ENCODE assay signal across 8 mouse cellular contexts in the genomic region with DNA sequence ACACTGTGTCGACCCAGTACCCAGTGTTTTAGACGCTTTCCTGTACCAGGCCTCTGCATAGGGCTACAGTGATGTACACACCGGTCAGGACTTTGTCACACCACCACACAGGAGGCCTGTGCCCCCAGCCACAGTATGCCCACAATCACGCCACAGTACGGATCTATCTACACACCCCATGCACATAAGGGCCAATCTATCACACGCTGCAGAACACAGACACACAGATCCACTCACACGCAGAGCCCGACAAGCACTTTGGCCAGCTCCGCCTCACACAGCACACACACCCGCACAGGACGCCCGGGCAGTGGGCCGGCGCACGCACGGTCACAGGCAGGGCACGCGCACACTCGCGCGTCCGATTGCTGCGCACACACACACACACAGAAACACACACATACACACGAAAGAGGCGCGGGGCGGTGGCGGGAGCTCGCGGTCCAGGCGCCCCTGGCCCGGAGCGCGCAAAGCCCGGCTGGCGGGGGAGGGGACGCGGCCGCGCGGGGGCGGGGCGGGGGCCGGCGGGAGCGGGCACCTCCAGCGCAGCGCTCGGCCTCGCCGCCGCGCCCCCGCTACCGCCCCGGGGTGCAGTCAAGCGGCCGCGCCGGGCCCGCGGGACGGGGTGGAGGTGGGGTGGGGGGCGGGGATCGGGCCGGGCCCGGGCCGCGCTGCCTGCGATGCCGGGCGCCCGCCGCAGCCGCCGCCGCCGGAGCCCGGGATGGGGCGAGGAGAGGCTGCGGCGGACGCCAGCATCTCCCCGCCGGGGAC. TPM values are rescaled to one million over a fixed set of nuclear protein-coding genes. Genes with fewer than 3 reads are reported as not detected.
A peak's percentile ranks its signal among the peaks of the same experiment; 100 is the strongest.
DNase-seq lines count a peak whose midpoint lies in the region; ATAC-seq and TF ChIP-seq lines count a peak whose summit lies in the region.

Gene Mgat3 (plus strand): TSS at position 721 of the 771 bp plus-strand sequence.

- TF ChIP-seq POLR2A in embryonic fibroblast, embryonic 13.5 days (IDR thresholded peaks at IDR 0.05; ENCODE audit: low read depth, low read length): peak; percentile 39; the same call in 1 of the 2 replicates

- 3% methylated on average over 41 of the region's 85 CpGs for WGBS in intestine, embryonic 16.5 days
- 5% methylated on average over 85 of the region's 85 CpGs for WGBS in limb, embryonic 10.5 days

- H3K4me3 ChIP-seq in embryonic fibroblast, embryonic 13.5 days (ENCODE audit: insufficient read depth, low read length): peak within 1 kb of the TSS; percentile 61
- peak within 1 kb of the TSS; percentile 80 for H3K4me3 ChIP-seq in intestine, embryonic 16.5 days (ENCODE audit: low read length)
- peak within 1 kb of the TSS; percentile 93 for H3K4me3 ChIP-seq in limb, embryonic 10.5 days

- H3K27ac ChIP-seq in embryonic fibroblast, embryonic 13.5 days (ENCODE audit: insufficient read depth, low read length): no peak within 1 kb of the TSS
- peak within 1 kb of the TSS; percentile 65 for H3K27ac ChIP-seq in intestine, embryonic 16.5 days (ENCODE audit: low read length)
- peak within 1 kb of the TSS; percentile 96 for H3K27ac ChIP-seq in limb, embryonic 10.5 days

- 0 out of 2 replicates have a peak, but pooled peaks cover 2% of the 10 kb centered on the region for H3K4me1 ChIP-seq in embryonic fibroblast, embryonic 13.5 days (ENCODE audit: control insufficient read depth, insufficient read depth, low read length)
- peaks cover 31% of the 10 kb centered on the region for H3K4me1 ChIP-seq in intestine, embryonic 16.5 days (ENCODE audit: control insufficient read depth, insufficient read depth, low read length)
- peaks cover 51% of the 10 kb centered on the region for H3K4me1 ChIP-seq in limb, embryonic 10.5 days

- DNase-seq in gastrocnemius, postnatal 10 days: peak; percentile 47
- no peak for DNase-seq in gastrocnemius, postnatal 4 days (ENCODE audit: low spot score in 2 of 2)
- peak; percentile 45 for DNase-seq in adrenal gland, postnatal 25 days
- peak; percentile 75 for DNase-seq in limb, embryonic 10.5 days (ENCODE audit: low spot score)
- peak; percentile 26 for DNase-seq in naive thymus-derived CD4-positive, alpha-beta T cell, adult 2 months (ENCODE audit: low read depth)
- DNase-seq in spleen, adult 18-20 months: no peak

- H3K4me2 ChIP-seq in intestine, embryonic 16.5 days (ENCODE audit: low read depth, low read length): peak within 1 kb of the TSS; percentile 97

- no peak for TF ChIP-seq CTCF in embryonic fibroblast, embryonic 13.5 days (IDR thresholded peaks at IDR 0.05; ENCODE audit: borderline replicate concordance, insufficient read depth, low read length)

- H3K9ac ChIP-seq in intestine, embryonic 16.5 days (ENCODE audit: low read depth, low read length): peak within 1 kb of the TSS; percentile 91

- H3K9me3 ChIP-seq in intestine, embryonic 16.5 days (ENCODE audit: control insufficient read depth, low read length): no peaks in the 10 kb centered on the region
- no peaks in the 10 kb centered on the region for H3K9me3 ChIP-seq in limb, embryonic 10.5 days (replicated peaks)

- peak; percentile 83 for ATAC-seq in intestine, embryonic 16.5 days

- no peaks in the 10 kb centered on the region for H3K36me3 ChIP-seq in intestine, embryonic 16.5 days (ENCODE audit: control insufficient read depth, insufficient read depth, low read length)
- no peaks in the 10 kb centered on the region for H3K36me3 ChIP-seq in limb, embryonic 10.5 days

- no peaks in the 10 kb centered on the region for H3K27me3 ChIP-seq in intestine, embryonic 16.5 days (replicated peaks; ENCODE audit: control insufficient read depth, insufficient read depth, low read length)
- H3K27me3 ChIP-seq in limb, embryonic 10.5 days (ENCODE audit: low read depth, poor library complexity, severe bottlenecking): peaks cover 18% of the 10 kb centered on the region

RNA-seq across cellular contexts. Expression of gene Mgat3, which starts in this region (rescaled TPM):
- total RNA-seq in gastrocnemius, postnatal 10 days (2021): 1 to 10 TPM; 2.8 to 3.1 TPM
- 1 to 10 TPM; 4.1 to 4.5 TPM for total RNA-seq in gastrocnemius, postnatal 4 days (2021)
- total RNA-seq in adrenal gland, postnatal 25 days (2021): 5.9 and 7.4 TPM in 2 replicates
- 12.4 and 12.6 TPM in 2 replicates for polyA plus RNA-seq in embryonic fibroblast, embryonic 13.5 days (2011; ENCODE audit: insufficient read length, low read depth, missing spikeins)
- 14.8 and 19.7 TPM in 2 replicates for polyA plus RNA-seq in intestine, embryonic 16.5 days (2015; fragmentation: Nextera tagmentation; extraction: Ambion mirVana)
- 4.0 and 5.3 TPM in 2 replicates for polyA plus RNA-seq in limb, embryonic 10.5 days (2016; fragmentation: Nextera tagmentation; extraction: Ambion mirVana)

Comparison
In these comparisons a context has a peak if more than half of its experiments do, and no peak if none do; other contexts are left out.
1. DNase-seq: peak in gastrocnemius, postnatal 10 days (single experiment), adrenal gland, postnatal 25 days (single experiment), limb, embryonic 10.5 days (single experiment) and naive thymus-derived CD4-positive, alpha-beta T cell, adult 2 months (single experiment); none in gastrocnemius, postnatal 4 days (0 of 2) and spleen, adult 18-20 months (0 of 2).
2. Peak in every context shown above with its lines, with median percentiles within 50 percentile points of each other: H3K4me3 ChIP-seq.